Mouse (Mus musculus) cerebellum, adult 11 months (tissue): ENCODE data around the gene Fcgr2b.

Source experiments
- DNase-seq: peaks from one replicate; pipeline ENCODE4 v3.0.0; 2022

Gene Fcgr2b

DNA sequence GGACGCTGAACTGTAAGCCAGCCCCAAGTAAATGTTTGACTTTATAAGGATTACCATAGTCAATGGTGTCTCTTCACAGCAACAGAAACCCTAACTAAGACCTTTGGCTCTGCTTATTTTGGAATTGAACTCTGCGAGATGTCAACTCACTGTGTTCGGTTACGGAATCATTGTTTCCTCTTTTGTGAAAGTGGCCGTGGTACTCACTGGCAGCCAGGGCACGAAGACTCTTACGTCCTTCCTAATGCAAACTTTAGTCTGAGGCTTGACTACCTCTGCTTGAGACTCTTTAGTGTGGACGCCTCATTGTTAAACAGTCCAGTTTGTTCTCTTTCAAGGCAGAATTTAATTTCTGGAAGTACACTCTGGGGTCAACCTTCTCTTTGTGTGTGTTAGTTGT lies 57.0 kb downstream of the Fcgr2b start:
- DNase-seq = no peak

DNA sequence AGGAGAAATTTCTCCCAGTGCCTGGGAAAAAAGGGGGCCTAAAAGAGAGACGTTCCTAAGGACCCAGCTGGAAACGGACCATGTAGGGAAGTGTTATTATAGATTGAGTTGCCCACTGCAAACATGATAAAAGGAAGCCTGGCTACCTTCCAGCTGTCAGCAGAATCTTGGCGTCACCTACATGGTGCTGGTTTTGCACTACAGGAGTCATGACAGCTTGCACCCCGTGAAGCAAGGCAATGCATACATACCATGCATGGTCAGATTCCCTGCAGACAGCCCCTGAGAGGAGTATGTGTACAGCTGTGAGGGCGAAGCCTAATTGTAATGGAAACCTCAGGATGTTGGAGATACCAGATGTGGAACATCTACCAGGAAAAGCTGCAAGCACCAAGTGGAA lies 60.7 kb downstream of the Fcgr2b start:
- no peak for DNase-seq

DNA sequence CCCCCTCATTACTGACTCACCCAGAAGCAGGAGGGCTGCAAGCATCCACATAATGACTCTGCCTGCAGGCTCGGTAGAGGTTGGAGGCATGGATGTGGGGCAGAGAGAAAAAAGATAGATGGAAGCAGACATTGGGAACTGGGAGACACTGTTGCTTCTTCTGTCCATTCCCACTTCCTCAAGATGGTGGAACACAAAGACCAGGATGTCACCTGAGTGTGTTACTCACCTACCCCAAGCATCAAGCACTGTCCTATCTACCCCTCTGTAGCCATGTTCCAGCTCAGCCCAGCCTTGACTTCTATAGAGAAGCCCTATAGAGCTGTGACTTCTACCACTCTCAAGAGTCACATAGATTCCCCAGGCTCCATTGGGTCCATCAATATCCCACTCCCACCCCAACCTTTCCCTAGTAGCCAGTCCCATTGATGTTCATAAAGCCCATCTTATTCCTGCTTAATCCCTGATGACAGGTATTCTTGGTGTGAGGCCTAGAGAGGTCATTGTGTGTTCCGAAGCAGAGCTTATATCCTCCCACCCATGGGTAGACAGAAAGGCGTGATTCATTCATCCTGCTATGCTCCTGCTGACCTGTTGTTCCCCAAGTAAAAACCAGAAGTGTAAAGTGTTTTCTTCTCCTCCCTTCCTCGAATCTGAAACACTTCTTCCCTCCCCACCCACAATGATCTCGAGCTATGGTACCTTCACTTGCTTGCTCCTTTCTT lies 63.3 kb downstream of the Fcgr2b start, which contains the start of gene Fcrlb:
Fcrlb (minus strand) TSS at position 51 of the 725 bp plus-strand sequence.
- no peak for DNase-seq

DNA sequence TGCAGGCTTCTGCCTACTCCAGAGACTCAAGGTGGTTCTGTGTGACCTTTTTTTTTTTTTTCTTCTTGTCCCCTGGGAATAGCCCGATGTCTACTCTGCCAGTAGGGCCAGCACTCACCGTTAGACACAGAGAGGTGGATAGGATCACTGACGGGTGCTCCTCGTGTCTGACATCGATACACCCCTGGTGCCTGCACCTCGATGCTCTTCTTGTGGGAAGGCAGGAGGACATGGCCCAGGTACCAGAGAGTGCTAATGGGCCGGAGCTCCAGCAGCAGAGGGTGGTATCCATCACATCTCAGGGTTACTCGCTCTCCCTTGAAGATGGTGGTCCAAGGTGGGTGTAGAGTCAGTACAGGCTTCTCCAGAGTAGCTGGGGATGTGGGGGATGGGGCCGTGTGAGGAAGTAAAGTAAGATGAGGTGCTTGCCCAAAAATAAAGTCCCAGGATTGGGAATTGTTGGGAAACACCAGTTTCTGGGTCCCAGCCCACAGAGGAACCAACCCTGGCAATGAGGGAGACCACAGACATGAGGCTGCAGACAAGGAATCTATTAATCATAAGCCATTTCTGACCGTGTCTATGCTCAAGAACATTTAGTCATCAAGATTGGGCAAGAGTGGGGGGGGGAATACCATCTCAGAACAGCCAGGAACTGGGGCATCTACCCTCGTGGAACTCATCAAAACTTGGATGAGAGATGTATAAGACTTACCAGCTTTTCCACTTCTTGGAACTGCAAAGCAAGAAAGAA lies 64.3 kb downstream of the Fcgr2b start:
- DNase-seq = no peak
